Mouse (Mus musculus): ENCODE data around the gene Igsf10. TPM values are rescaled to one million over a fixed set of nuclear protein-coding genes. Genes with fewer than 3 reads are reported as not detected.
A peak's percentile ranks its signal among the peaks of the same experiment; 100 is the strongest.
"Not testable (repeated sequence)": the region's sequence is repeated elsewhere in the genome, so short reads cannot be mapped to it uniquely, and the experiment has no call there.

Gene Igsf10
- total RNA-seq (2021): 1 to 10 TPM; 7.6 to 9.2 TPM
- long read RNA-seq, experiment 1, partial matches to known transcripts: 0 of 1 reads
- long read RNA-seq, experiment 1, other reads (novel, unspliced or antisense): 1 of 1 reads
- long read RNA-seq, experiment 2: 0 reads

GRCm38 (mm10) chr3:59344065-59344905 lies at the start of gene Igsf10:
TSS of gene Igsf10 (minus strand) at chr3:59344394.
- peak in 1 of 2 experiments; percentile 10 for DNase-seq (ENCODE audit: low spot score in 2 of 2)

- DNase-seq (ENCODE audit: low spot score in 2 of 2): no peak
Observed at GRCm38 (mm10) chr3:59385553-59385952, 41.4 kb upstream of the Igsf10 start.

GRCm38 (mm10) chr3:59385000-59385399 lies 40.8 kb upstream of the Igsf10 start:
- no peak for DNase-seq (ENCODE audit: low spot score in 2 of 2)

- DNase-seq (ENCODE audit: low spot score in 2 of 2): no peak
Observed at GRCm38 (mm10) chr3:59384321-59384720, 40.1 kb upstream of the Igsf10 start.

DNA sequence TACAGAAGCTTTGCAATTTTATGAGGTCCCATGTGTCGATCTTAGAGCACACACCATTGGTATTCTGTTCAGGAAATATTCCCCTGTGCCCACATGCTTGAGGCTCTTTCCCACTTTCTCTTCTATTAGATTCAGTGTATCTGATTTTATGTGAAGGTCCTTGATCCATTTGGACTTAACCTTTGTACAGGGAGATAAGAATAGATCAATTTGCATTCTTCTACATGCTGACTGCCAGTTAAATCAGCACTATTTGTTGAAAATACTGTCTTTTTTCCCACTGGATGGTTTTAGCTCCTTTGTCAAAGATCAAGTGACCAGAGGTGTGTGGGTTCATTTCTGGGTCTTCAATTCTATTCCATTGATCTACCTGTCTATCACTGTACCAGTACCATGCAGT lies 34.6 kb upstream of the Igsf10 start:
- not testable (repeated sequence) for DNase-seq (ENCODE audit: low spot score in 2 of 2)

- no peak for DNase-seq (ENCODE audit: low spot score in 2 of 2)
Observed at GRCm38 (mm10) chr3:59361895-59362294, 17.7 kb upstream of the Igsf10 start.

GRCm38 (mm10) chr3:59360102-59360501 lies 15.9 kb upstream of the Igsf10 start:
- DNase-seq (ENCODE audit: low spot score in 2 of 2): no peak

DNA sequence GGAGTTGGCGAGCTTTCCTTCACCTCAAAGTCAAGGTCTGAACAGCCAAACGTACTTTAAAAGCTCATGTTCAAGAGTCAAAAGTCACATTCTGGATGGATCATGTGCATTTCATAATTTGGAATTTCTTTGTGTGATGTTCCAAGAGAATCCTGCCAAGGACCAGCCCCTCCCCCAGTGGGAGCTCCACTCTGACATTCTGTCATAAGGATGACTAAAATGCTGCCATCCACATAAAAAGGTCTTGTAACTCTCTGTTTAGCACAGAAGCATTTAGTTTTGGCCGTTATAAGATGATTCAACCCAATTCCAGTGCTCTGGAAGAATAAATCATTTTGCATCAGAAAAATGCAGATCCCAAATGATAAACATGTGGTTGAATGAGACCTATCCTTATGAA lies 10.0 kb upstream of the Igsf10 start:
- DNase-seq (ENCODE audit: low spot score in 2 of 2): no peak

GRCm38 (mm10) chr3:59351768-59352167 lies 7.6 kb upstream of the Igsf10 start:
- DNase-seq (ENCODE audit: low spot score in 2 of 2): no peak

DNA sequence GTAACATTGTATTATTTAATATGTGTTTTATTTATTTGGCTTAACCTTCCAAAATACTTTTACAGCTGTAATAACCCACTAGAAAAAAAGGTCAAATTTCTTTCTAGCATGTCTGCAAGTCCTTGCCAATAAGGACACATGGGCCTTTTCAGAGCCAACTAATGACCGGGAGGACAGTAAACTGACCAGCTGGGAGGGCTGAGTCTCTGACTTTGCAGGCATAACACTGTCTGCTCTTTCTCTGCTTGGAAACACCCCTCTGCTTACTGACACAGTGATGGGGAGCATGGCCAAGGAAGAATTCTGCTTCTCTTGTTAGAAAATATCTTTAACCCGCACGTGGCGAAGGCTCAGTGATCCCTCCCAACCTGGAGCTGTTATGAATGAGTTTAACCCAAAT lies 1.2 kb downstream of the Igsf10 start:
- DNase-seq (ENCODE audit: low spot score in 2 of 2): no peak

DNA sequence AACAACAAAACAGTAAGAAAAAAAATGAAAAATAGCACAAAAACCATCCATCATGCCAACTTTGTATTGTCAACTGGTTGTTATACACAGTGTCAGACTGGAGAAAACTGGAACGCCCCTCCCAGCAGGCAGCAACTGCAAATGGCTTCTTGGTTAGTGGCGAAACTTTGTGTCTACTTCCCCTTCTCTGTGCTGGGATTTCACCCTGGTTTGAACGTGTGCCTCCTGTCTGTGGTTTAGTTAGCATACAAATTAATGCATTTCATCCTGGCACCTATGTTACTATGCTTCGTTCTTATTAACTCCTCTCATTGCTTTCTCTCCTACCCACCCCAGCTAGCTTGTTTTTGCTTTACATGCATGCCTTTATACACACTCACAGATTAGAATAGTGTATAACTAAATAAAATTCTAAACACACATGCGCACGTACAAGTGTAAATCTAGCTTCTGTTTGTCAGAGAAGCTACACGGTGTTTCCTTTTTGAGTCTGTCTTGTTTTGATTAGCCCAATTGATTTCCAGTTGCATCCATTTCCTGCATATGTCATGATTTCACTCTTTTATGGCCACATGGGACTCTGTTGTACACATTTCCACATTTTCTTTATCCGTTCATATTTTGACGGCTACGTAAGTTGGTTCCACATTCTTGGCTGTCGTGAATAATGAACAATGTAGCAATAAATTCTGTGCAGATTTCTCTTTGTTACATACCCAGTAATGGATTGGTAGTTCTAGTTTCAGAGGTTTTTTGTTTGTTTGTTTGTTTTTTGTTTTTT lies 2.4 kb downstream of the Igsf10 start:
- DNase-seq (ENCODE audit: low spot score in 2 of 2): no peak

DNA sequence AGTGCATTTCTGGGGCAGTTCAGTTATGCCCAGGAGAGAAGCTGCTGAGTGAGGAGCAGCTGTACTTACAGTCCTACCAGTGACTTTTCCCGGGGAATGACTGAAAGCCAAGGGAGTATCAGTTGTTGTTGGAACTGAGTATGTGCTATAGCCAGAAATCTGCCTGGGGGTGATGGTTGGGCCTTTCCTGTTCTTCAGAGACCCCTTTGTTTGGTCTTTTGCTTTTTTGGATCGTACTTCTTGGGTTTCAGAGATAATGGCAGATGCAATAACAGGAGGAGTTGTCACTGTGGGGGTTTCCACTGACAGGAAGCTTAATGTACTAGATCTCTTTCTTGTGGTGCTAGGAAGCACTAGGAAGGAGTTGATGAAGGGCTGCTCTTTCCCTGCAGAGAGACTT lies 15.7 kb downstream of the Igsf10 start:
- DNase-seq (ENCODE audit: low spot score in 2 of 2): no peak

DNA sequence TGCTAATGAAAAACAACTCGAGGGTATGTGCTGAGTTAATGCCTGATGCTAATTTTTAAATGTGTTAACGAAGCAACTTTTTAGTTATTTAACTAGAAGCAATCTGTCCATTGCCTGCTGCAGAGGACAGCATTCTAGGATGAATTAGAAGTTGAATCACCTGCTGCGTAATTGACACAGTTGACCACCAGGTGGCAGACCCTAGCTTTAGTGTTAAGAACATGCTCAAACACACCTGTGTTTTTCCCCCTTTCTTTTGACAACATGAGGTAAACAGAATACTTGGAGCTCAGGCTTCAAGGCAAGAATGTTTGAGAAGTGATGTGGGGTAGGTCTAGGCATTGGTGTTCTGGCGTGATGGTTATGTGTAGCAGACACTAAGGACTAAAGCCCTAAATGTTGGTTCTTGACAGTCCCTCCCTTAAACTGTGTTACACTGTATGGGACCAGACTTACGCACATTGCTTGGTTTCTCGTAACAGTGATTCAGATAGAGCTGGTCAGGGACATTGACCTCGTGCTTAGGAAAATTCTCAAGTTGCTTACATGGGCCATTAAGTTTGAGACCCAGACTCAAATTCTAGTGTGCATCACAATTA lies 22.8 kb downstream of the Igsf10 start:
- peak in 1 of 2 experiments; percentile 19 for DNase-seq (ENCODE audit: low spot score in 2 of 2)

- DNase-seq (ENCODE audit: low spot score in 2 of 2): no peak
Observed at GRCm38 (mm10) chr3:59316077-59316476, 28.1 kb downstream of the Igsf10 start.

DNA sequence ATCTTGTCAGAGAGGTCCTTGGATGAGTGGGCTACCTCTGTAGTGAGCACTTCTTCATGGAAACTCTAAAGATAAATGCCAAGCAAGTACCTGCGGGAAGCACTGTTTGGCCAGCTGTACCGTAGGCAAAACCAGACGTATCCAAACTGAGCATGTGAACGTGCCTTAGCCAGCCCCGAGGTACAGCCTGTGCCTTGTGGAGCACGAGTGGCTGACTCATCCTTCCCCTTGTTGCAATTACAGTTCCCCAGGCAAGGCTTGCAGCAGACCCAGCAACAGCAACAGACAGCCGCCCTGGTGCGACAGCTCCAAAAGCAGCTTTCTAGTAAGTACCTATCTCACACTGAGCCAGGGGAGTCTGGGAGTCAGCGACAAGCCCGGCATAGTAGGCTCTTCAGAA lies 31.6 kb downstream of the Igsf10 start:
- DNase-seq (ENCODE audit: low spot score in 2 of 2): no peak

DNA sequence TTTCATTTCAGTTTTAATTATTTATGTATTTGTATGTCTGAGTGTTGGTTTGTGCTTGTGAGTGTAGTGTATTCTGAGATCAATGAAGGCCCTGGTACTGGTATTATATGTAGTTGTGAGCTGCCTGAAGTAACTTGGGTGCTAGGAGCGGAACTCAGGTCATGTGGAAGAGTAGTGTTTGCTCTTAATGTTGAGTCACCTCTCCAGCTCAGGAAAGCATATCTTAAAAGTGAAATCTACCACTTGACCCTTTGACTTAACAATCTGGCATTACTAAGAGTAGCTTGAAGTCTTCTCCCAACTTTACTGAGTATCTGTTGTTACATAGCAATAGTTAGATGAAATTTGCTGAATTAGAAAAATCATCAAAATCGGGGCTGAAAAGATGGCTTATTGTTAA lies 38.7 kb downstream of the Igsf10 start:
- no peak for DNase-seq (ENCODE audit: low spot score in 2 of 2)

DNA sequence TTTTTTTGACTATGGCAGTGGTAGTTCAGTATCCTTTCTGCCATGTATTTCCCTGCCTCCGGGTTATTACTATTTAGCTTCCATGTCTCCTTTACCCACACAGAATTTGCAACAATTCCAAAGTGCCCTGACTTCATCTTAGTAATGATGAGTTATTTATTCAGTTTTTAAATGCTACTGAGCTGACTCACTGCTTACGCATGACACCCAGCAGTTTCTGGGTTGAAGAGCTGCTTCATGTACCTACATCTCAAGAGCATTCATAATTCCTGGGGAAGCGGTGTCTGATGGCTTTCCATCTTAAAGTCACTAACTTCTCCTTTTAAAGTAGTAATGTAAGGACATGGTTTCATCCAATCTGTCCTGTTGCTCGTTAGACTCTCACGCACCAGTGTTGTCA lies 39.2 kb downstream of the Igsf10 start:
- DNase-seq (ENCODE audit: low spot score in 2 of 2): no peak

- DNase-seq (ENCODE audit: low spot score in 2 of 2): no peak
Observed at GRCm38 (mm10) chr3:59297653-59298052, 46.5 kb downstream of the Igsf10 start.

DNA sequence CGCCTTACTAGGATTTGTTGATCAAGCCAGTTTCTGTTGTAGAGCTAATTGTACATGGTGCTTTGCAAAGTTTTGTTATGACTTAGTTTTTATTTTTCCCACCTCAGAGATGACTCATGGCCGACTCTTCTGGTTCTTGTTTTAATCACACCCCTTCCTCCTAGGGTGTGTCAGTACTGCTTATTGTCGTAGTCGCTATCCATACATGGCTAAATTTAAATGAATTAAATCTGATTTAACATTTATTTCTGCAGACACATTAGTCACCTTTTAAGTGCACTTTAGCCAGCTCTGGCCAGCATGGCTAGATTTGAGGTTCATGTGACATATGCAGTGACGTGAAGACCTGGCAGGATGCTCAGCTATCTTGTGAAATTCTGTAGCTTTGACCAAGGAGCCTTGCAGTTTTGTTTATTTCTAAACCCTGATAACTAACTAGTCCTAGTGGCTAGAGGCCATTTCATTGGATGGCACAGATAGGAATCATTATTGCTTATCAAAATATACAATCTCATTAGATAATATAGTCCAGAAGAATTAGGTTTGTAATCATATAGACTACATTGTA lies 47.5 kb downstream of the Igsf10 start:
- DNase-seq (ENCODE audit: low spot score in 2 of 2): no peak

GRCm38 (mm10) chr3:59295699-59296562 lies 48.3 kb downstream of the Igsf10 start:
- no peak for DNase-seq (ENCODE audit: low spot score in 2 of 2)
